Mouse (Mus musculus) embryonic fibroblast, embryonic 13.5 days (primary cell): ENCODE measurements around the gene Cryge.

Experiments
- CTCF ChIP-seq: IDR thresholded peaks from 2 replicates; pipeline ENCODE4 v1.5.1; 2011; ENCODE audit warnings: mild to moderate bottlenecking, control low read depth, low read length, moderate library complexity, borderline replicate concordance; ENCODE audit not compliant: insufficient read depth
- POLR2A ChIP-seq: IDR thresholded peaks from 2 replicates; pipeline ENCODE4 v1.6.1; 2011; ENCODE audit warnings: low read depth, mild to moderate bottlenecking, control low read depth, low read length, moderate library complexity

DNA sequence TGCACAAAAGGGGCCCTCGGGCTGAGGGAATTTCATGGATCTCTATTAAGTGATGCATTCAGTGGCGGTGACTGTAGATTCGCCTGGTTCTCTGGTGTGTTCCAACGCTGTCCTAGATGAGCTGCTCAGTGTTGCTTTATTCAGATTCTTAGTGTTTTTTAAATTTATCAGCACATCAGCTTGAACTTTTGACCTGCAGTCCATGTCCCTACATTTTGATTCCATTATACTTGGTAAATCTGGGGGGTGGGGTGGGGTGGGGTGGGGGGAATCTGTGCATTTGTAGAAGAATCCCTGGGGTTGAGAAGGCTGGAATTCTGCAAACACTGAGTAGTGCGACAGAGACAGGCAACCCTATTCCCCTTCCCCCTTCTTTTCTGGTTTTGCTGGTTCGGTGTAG, 22.6 kb upstream of the Cryge start, which contains the start of gene Crygc:
- no peak for TF ChIP-seq CTCF
- no peak for TF ChIP-seq POLR2A
